Mouse (Mus musculus): ENCODE measurements at regions not wholly inside any gene's neighbourhood (a gene's known extent, or its start where the extent isn't known, plus 50 kb on each side); places are given as distances from the start of the nearest gene placed in this dataset.

DNA sequence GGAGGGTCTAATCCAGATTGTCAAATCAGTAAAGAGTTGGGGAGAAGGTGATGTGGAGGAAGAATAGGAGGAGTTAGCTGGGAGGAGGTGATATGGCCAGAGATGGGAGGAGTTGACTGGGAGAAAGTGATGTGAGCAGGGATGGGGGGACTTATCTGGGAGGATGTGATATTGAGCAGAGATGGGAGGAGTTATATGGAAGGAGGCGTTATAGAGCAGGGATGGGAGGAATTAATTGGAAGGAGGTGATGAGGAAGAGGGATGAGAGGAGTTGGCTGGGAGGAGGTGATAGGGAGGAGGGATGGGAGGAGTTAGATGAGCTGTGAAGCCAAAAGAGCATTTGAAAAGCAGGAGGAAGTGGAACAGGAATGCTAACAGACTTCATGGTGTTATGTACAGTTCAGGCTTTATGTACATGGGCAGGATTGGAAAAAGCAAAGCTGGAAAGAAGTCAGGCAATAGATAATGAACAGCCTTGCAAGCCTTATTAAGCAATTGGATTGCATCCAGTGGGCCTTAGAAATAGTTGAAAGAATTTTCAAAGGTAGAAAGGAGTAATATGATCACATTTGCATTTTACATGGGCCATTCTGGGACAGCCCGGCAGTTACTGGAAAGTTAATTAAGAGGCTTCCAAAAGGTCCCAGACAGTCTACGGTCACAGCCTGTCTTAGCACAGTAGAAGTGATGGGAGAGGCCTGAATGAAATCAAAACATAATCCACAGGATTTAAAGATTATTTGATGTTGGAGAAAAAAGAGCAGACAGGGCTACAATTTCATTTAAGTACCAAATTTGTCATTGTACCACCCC is 357.4 kb downstream of the Tmem135 start:
- no peaks in the 10 kb centered on the region for H3K4me1 ChIP-seq (ENCODE audit: control insufficient read depth, insufficient read depth, low read length)
- no peak for ATAC-seq (replicated peaks; ENCODE audit: insufficient number of reproducible peaks, low FRiP score, low TSS enrichment)
- no peak overlapping the region for H3K4me3 ChIP-seq (ENCODE audit: low read depth, low read length)
- 70% methylated on average over 3 of the region's 3 CpGs for WGBS (ENCODE audit: insufficient replicate concordance)
- H3K27me3 ChIP-seq (ENCODE audit: control insufficient read depth, insufficient read depth, low read length) = no peaks in the 10 kb centered on the region
- no peak overlapping the region for H3K27ac ChIP-seq (ENCODE audit: low read depth, low read length)
- no peaks in the 10 kb centered on the region for H3K36me3 ChIP-seq (ENCODE audit: control insufficient read depth, insufficient read depth, low read length)
- no peak overlapping the region for H3K9ac ChIP-seq (ENCODE audit: low read depth, low read length)
- no peak overlapping the region for H3K4me2 ChIP-seq
- H3K9me3 ChIP-seq (replicated peaks; ENCODE audit: control insufficient read depth, low read length) = no peaks in the 10 kb centered on the region

DNA sequence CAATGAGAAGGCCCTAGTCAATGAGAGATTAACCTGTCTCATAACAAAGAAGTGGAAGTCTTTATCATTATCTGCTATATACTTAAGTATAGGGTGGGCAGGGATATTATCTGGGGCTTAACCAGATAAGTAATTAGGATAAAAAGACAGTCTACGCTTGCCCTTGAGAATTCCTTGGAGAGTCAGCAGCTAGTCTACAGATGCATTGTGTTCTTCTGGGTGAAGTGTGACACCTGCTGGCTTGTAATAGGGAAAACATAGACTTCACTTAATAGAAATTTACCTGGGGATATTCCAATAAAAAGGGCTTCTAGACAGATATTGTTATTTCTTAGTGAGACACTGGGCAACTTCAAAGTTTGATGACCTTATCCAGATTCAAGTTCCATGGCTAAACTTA is 361.0 kb downstream of the Tmem135 start:
- H3K36me3 ChIP-seq (ENCODE audit: control insufficient read depth, insufficient read depth, low read length) = no peaks in the 10 kb centered on the region
- ATAC-seq (replicated peaks; ENCODE audit: insufficient number of reproducible peaks, low FRiP score, low TSS enrichment) = no peak
- H3K9me3 ChIP-seq (replicated peaks; ENCODE audit: control insufficient read depth, low read length) = no peaks in the 10 kb centered on the region
- H3K9ac ChIP-seq (ENCODE audit: low read depth, low read length) = no peak overlapping the region
- WGBS (ENCODE audit: insufficient replicate concordance) = 30% methylated on average over 1 of the region's 1 CpGs
- no peak overlapping the region for H3K4me2 ChIP-seq
- H3K4me1 ChIP-seq (ENCODE audit: control insufficient read depth, insufficient read depth, low read length) = no peaks in the 10 kb centered on the region
- no peaks in the 10 kb centered on the region for H3K27me3 ChIP-seq (ENCODE audit: control insufficient read depth, insufficient read depth, low read length)
- H3K27ac ChIP-seq (ENCODE audit: low read depth, low read length) = no peak overlapping the region
- no peak overlapping the region for H3K4me3 ChIP-seq (ENCODE audit: low read depth, low read length)

DNA sequence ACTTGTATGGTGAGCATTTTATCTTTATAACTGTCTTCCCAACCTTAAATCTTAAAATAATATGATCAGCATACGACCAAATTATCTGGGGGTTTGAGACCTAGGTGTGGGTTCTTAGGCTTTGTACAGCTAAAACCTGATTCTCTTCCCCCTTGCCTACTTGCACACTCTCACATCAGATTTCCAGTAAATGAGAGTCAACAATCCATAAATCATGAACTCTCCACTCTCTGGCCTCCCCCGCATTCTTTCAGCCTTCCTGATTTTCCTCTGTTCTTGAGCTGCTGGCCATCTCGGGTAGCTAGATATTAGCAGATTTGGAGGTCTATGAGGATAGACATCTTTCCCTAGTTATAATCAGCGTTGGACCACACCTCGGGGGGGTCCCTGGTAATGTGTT is 362.7 kb downstream of the Tmem135 start:
- Histone ChIP-seq H3K9ac (ENCODE audit: low read depth, low read length) (no peak overlapping the region), H3K27me3 (ENCODE audit: control insufficient read depth, insufficient read depth, low read length) (no peaks in the 10 kb centered on the region), H3K36me3 (ENCODE audit: control insufficient read depth, insufficient read depth, low read length) (no peaks in the 10 kb centered on the region), H3K4me1 (ENCODE audit: control insufficient read depth, insufficient read depth, low read length) (no peaks in the 10 kb centered on the region), H3K4me2 (no peak overlapping the region), H3K4me3 (ENCODE audit: low read depth, low read length) (no peak overlapping the region), H3K9me3 (replicated peaks; ENCODE audit: control insufficient read depth, low read length) (no peaks in the 10 kb centered on the region), H3K27ac (ENCODE audit: low read depth, low read length) (no peak overlapping the region)
- no peak for ATAC-seq (replicated peaks; ENCODE audit: insufficient number of reproducible peaks, low FRiP score, low TSS enrichment)
- 67% methylated on average over 5 of the region's 5 CpGs for WGBS (ENCODE audit: insufficient replicate concordance)

DNA sequence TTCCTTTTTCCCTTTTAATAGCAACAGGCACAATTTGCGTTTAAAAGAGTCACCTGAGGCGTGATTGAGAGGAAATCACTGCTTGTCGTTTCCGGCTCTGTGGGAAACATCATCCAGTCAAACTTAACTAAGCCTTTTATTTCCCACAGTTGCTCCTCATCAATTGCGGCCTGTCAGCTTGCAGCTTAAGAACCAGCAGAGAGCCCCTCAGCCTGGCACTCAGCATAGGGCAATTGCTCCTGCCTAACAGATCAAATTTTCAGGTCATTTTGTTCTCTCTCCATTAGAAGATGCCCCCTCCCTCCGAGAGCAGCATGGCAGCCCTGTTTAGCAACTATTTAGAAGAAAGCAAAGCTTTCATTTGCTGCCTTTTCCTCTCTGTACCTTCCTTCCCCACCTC is 363.9 kb downstream of the Tmem135 start:
- no peaks in the 10 kb centered on the region for H3K36me3 ChIP-seq (ENCODE audit: control insufficient read depth, insufficient read depth, low read length)
- H3K27me3 ChIP-seq (ENCODE audit: control insufficient read depth, insufficient read depth, low read length) = no peaks in the 10 kb centered on the region
- H3K4me2 ChIP-seq = no peak overlapping the region
- 38% methylated on average over 6 of the region's 6 CpGs for WGBS (ENCODE audit: insufficient replicate concordance)
- no peak overlapping the region for H3K27ac ChIP-seq (ENCODE audit: low read depth, low read length)
- no peak for ATAC-seq (replicated peaks; ENCODE audit: insufficient number of reproducible peaks, low FRiP score, low TSS enrichment)
- no peak overlapping the region for H3K9ac ChIP-seq (ENCODE audit: low read depth, low read length)
- H3K4me3 ChIP-seq (ENCODE audit: low read depth, low read length) = no peak overlapping the region
- H3K9me3 ChIP-seq (replicated peaks; ENCODE audit: control insufficient read depth, low read length) = no peaks in the 10 kb centered on the region
- H3K4me1 ChIP-seq (ENCODE audit: control insufficient read depth, insufficient read depth, low read length) = no peaks in the 10 kb centered on the region

DNA sequence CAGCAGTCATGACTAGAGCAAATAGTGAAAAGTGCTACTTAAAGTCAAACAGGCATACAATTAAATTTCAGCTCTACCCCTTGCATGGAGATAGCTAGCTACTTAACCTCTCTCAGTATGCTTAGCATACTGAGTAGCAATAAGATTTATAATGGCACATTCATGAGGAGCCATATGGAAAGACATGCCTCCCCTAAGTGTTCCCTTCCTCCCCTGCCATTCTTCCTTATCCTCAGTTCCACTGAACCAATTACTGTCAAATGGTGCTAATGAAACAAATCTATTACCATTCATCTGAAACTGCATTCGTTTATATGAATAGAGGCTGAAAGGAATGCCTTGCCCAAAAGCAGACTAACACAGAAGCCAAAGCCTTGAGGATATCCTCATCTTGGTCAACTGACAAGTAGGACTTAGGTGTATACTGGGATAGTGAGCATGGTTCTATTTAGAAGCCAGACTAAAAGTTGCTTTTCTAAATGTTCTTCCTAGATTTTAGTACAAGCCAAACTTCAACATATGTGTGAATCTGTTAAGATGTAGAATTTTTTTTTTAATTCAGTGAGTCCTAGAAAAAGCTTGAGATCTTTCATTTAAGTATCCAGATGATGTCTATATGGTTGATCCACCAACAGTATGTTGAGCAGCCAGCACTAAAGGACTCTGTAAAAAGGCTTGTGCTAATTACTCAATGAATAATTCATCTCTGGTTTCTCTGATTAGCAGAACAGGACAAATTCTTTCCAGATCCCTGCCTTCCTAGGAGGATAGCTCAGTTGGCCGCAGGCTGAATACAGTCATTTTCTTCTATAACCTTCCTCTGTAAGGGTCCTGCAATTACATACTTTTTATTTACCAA is 368.7 kb downstream of the Tmem135 start:
- no peaks in the 10 kb centered on the region for H3K9me3 ChIP-seq (replicated peaks; ENCODE audit: control insufficient read depth, low read length)
- ATAC-seq (replicated peaks; ENCODE audit: insufficient number of reproducible peaks, low FRiP score, low TSS enrichment) = no peak
- no peaks in the 10 kb centered on the region for H3K36me3 ChIP-seq (ENCODE audit: control insufficient read depth, insufficient read depth, low read length)
- no peak overlapping the region for H3K4me2 ChIP-seq
- no peak overlapping the region for H3K4me3 ChIP-seq (ENCODE audit: low read depth, low read length)
- H3K4me1 ChIP-seq (ENCODE audit: control insufficient read depth, insufficient read depth, low read length) = no peaks in the 10 kb centered on the region
- no peaks in the 10 kb centered on the region for H3K27me3 ChIP-seq (ENCODE audit: control insufficient read depth, insufficient read depth, low read length)
- no peak overlapping the region for H3K27ac ChIP-seq (ENCODE audit: low read depth, low read length)
- H3K9ac ChIP-seq (ENCODE audit: low read depth, low read length) = no peak overlapping the region
- WGBS (ENCODE audit: insufficient replicate concordance) = 79% methylated on average over 2 of the region's 2 CpGs

DNA sequence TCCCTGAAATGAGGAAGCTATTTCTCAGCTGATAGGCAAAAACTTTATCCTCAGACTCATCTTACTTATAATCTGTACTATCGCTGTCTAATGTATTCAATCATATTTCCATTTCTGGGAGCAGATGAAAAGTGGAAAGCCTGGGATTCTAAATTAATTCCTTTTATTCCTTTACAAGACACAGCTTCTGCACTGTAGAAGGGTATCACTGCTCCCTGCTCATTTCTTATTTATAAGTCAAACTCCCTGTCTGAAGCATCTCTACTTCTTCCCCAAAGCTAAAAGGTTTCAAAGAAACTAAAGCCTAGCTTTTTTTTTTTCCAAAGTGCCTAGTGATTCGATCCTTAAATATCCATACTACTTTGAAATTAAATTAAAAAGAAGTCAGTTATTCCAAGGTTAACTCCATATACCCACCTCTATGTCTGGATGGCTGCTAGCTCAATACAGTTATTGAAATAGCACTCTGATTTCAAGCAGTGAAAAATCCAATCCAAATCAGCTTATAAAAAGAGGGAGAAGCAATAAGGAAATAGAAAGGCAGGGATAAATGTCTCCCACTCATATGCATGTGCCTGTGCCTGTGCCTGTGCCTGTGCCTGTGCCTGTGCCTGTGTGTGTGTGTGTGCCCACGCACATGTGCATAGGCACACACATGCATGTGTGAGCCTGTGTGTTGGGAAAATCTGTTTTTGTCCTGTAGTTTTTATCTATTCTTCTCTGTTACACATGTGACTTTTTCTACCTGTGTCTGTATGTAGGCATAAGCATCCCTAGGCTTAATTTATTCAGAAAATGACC is 380.6 kb downstream of the Tmem135 start:
- no peak overlapping the region for H3K4me2 ChIP-seq
- H3K9ac ChIP-seq (ENCODE audit: low read depth, low read length) = no peak overlapping the region
- no peak overlapping the region for H3K27ac ChIP-seq (ENCODE audit: low read depth, low read length)
- H3K4me3 ChIP-seq (ENCODE audit: low read depth, low read length) = no peak overlapping the region
- no peaks in the 10 kb centered on the region for H3K4me1 ChIP-seq (ENCODE audit: control insufficient read depth, insufficient read depth, low read length)
- 75% methylated on average over 3 of the region's 3 CpGs for WGBS (ENCODE audit: insufficient replicate concordance)
- H3K9me3 ChIP-seq (replicated peaks; ENCODE audit: control insufficient read depth, low read length) = no peaks in the 10 kb centered on the region
- H3K27me3 ChIP-seq (ENCODE audit: control insufficient read depth, insufficient read depth, low read length) = no peaks in the 10 kb centered on the region
- no peak for ATAC-seq (replicated peaks; ENCODE audit: insufficient number of reproducible peaks, low FRiP score, low TSS enrichment)
- H3K36me3 ChIP-seq (ENCODE audit: control insufficient read depth, insufficient read depth, low read length) = no peaks in the 10 kb centered on the region

DNA sequence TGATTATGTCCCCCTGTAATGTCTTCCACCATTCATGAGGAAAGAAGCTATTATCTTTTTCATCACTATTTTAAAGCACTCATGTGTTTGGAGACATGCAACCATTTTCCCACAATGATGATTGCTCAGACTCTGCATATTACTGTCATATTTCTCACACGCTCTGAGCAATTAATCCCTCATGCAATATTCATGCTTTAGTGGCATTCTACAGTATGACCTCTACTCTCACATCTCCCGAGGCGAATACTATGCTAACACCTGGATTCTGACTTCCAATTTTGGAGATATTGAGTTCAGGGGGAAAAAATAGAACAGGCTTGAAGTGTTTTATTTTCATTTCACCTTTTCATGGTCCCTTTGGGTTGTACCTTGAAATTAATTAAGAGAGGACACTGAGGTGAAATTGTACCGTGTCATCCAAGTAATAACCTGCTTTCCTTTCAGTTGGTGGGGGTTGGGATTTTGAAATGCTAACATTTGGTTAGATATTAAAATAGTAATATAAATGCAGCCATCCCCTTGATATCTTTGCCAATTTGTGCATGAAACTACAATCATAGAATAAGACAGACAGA is 405.1 kb downstream of the Tmem135 start:
- Histone ChIP-seq H3K27ac (ENCODE audit: low read depth, low read length) (no peak overlapping the region), H3K4me1 (ENCODE audit: control insufficient read depth, insufficient read depth, low read length) (no peaks in the 10 kb centered on the region), H3K36me3 (ENCODE audit: control insufficient read depth, insufficient read depth, low read length) (no peaks in the 10 kb centered on the region), H3K9ac (ENCODE audit: low read depth, low read length) (no peak overlapping the region), H3K9me3 (replicated peaks; ENCODE audit: control insufficient read depth, low read length) (no peaks in the 10 kb centered on the region), H3K4me2 (no peak overlapping the region), H3K27me3 (ENCODE audit: control insufficient read depth, insufficient read depth, low read length) (no peaks in the 10 kb centered on the region), H3K4me3 (ENCODE audit: low read depth, low read length) (no peak overlapping the region)
- no peak for ATAC-seq (replicated peaks; ENCODE audit: insufficient number of reproducible peaks, low FRiP score, low TSS enrichment)
- 77% methylated on average over 4 of the region's 4 CpGs for WGBS (ENCODE audit: insufficient replicate concordance)

DNA sequence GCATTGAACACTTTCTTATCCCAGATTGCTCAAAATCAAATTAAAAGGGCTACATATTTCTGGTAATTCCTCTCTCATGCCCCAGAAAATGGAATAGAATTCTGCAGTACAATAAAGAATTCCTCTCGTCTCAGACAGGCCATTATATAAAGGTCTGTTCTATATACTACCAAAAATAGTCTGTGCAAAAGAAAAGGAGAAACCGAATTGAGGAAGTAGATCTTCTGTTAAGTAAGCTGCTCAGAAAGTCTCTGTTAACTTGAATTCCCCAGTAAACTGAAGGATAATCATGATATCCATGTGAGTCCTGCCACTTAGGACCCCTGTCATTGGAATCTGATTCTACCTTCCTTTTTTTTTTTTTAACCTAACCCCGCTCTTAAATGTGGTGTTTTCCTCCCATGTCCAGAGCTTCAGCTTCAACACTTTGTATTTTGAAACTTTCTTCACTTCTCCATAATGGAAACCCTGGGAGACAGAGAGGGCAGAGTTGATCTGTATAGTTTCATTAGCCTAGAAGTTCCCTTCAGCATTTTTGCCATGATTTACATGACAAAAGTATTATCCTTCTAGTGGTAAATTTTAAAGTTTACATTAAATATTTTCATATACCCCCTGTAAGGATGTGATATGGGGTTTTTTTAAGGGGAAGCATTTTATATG is 406.1 kb downstream of the Tmem135 start:
- H3K9ac ChIP-seq (ENCODE audit: low read depth, low read length) = no peak overlapping the region
- no peaks in the 10 kb centered on the region for H3K36me3 ChIP-seq (ENCODE audit: control insufficient read depth, insufficient read depth, low read length)
- H3K4me1 ChIP-seq (ENCODE audit: control insufficient read depth, insufficient read depth, low read length) = no peaks in the 10 kb centered on the region
- no peak overlapping the region for H3K4me2 ChIP-seq
- H3K27ac ChIP-seq (ENCODE audit: low read depth, low read length) = no peak overlapping the region
- H3K4me3 ChIP-seq (ENCODE audit: low read depth, low read length) = no peak overlapping the region
- WGBS (ENCODE audit: insufficient replicate concordance) = 78% methylated on average over 3 of the region's 3 CpGs
- no peaks in the 10 kb centered on the region for H3K9me3 ChIP-seq (replicated peaks; ENCODE audit: control insufficient read depth, low read length)
- no peak for ATAC-seq (replicated peaks; ENCODE audit: insufficient number of reproducible peaks, low FRiP score, low TSS enrichment)
- H3K27me3 ChIP-seq (ENCODE audit: control insufficient read depth, insufficient read depth, low read length) = no peaks in the 10 kb centered on the region

Measured in heart, embryonic 11.5 days (tissue).